Mouse (Mus musculus): ENCODE results near the gene Abtb2.

GRCm38 (mm10) chr2:103566713-103567521 is 807 bp downstream of the Abtb2 start:
- TF ChIP-seq CTCF (IDR thresholded peaks at IDR 0.05; ENCODE audit: low read depth) (no peak), EP300 (IDR thresholded peaks at IDR 0.05; ENCODE audit: low read depth) (no peak)
